Mouse (Mus musculus): ENCODE measurements around the gene Try4. TPM values are rescaled to one million over a fixed set of nuclear protein-coding genes. Genes with fewer than 3 reads are reported as not detected.
"Not testable (repeated sequence)": the region's sequence is repeated elsewhere in the genome, so short reads cannot be mapped to it uniquely, and the experiment has no call there.

Try4 gene
- not detected for total RNA-seq (2021)

DNA sequence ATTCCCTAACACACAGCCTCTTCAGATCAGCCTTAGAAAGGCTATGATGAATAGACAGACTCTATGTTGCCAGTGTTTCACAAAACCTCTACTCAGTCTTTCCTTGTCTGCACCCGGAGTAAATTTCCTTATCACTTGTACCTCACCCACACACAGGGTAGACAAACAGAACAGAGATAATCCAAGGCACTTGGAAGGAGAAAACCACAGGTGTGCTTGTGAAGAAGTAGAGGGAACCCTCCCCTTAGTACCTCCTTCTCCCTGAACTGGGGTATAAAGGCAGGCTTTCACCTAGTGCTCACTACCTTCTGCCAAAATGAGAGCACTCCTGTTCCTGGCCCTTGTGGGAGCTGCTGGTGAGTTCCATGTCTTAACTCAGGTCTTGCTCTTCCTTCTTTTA, at the start of gene Try4:
TSS of gene Try4 (plus strand) at position 301 of the 400 bp plus-strand sequence.
- no peak for DNase-seq

DNA sequence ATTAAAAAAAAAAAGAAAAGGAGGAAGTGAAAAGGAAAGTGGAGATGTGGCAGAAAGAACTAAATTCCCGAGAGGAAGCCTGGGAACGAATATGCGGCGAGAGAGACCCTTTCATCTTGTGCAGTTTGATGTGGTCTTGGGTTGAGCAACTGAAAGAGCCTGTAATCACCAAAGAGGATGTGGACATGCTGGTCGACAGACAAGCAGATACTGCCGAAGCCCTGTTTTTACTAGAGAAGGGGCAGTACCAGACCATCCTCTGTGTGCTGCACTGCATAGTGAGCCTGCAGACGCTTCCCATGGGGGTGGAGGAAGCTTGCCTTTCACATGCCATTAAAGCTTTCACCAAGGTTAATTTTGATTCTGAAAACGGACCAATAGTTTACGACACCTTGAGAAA, 48.8 kb upstream of the Try4 start:
- DNase-seq, result not testable (repeated sequence)

DNA sequence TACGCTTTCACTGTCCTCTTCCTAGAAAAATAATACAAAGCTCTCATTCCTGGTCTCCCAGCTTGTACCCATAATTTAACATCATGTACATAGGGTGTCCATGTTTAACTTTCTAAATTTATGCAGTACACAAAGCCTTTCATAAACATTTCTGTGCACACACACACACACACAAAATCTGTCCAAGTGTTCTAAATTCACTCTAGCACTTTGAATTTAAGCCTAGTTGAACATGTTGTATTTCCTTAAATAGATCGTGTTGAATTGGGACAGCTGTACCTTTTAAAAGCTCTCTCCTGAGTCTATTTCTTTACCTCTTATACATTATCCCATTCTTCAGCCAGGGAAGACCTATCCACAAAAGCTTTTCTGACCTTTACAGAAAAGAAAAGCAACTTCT, 45.6 kb upstream of the Try4 start:
- no peak for DNase-seq

DNA sequence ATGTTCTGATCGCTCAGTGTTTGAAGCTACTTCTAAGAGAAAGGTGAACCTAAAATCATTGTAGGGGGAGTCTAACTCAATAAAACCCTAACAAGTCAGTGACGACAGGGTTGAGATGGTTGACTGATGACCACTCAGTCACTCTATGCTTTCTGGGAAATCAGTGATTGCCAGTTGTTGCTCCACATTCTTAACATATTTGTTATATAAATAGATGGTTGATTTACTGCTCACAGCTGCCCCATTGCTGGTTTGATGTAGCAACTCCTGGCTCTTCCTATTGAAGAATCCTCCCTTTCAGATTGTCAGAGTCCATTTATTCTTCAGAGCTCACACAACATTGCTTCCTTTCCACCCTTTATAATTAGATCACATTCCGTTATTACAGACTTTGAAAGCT, 44.6 kb upstream of the Try4 start:
- DNase-seq, result no peak

DNA sequence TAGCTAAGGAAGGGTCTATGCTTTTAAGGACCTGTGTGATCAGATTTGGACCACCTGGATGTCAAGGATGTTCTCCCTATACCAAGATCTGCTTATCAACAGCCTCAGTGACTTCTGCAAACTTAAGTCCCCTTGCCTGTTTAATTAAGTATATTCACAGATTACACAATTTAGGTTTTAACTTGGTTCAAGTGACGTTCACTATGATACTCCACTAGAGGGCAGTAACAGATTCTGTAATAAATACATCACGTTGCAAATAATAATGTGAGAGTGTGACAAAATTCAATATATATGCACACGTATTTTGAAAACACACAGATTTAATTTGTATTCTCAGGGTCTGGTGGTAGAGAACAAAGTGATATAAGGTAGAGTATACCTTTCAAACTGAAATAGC, 39.3 kb upstream of the Try4 start:
- DNase-seq, result no peak

DNA sequence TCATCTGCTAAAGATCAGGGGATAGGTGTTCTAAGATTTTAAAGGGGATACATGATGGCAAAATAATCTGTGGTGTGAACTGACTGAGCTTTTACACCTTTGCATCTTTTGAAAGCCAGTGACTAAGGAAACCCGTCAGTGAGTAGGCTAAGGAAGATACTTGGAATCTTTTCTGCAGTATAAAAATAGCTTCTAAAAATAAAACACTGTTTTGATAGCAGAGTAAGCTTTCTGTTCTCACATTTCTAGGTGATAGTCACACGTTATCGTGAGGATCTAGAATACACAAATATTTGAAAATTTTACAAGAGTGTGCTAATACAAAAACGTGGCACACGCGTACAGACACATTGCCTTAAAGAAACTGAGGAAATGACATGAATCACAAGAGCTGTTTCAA, 35.9 kb upstream of the Try4 start:
- no peak for DNase-seq

DNA sequence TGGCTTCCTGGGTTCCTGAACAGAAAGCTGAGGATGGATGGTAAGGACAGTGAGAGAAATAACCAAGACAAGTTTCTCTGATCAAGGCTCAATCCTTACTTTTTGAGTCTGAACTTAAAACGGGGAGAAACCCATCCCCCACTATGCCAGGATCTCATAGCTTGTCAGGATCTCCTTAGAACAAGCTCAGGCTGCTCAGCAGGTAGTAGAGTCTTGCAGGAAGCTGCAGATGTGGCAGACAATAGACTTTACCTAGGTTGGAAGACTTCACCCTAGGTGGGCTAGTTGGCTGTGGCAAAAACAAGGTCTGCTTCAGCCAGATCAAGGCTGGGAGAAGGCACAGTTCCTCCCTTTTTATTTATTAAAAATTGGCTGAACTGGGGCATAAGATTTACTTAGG, 3.8 kb upstream of the Try4 start:
- no peak for DNase-seq

DNA sequence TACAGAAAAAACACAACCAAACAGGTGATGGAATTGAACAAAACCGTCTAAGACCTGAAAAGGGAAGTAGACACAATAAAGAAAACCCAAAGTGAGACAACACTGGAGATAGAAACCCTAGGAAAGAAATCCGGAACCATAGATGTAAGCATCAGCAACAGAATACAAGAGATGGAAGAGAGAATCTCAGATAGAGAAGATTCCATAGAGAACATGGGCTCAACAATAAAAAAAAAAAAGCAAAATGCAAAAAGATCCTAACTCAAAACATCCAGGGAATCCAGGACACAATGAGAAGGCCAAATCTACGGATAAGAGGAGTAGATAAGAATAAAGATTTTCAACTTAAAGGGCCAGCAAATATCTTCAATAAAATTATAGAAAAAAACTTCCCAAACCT, 14.7 kb downstream of the Try4 start, which contains the start of gene Try5:
TSS of gene Try5 (minus strand) at position 101 of the 400 bp plus-strand sequence.
- not testable (repeated sequence) for DNase-seq

DNA sequence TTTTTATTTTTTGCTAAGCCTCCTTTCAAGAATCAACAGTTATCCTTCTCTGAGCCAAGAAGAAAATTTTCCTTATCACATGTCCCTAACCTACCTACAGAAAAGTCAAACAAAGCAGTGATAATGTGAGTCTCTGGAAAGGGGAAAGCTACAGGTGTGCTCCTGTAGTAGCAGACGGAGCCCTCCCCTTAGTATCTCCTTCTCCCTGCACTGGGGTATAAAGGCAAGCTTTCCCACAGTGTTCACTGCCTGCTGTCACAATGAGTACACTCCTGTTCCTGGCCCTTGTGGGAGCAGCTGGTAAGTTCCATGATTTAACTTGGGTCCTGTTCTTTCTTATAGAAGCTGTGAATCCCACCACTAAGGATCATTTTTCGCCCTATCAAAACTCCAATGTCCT, 51.9 kb downstream of the Try4 start, which contains the start of gene Try10:
TSS of gene Try10 (plus strand) at position 174 of the 400 bp plus-strand sequence.
- no peak for DNase-seq

Other genes with a start within 250 kb of the Try4 start
- gene Try5, start 14.6 kb downstream of the Try4 start, total RNA-seq (2021), result not detected
- gene Try10, start 51.8 kb downstream of the Try4 start, total RNA-seq (2021), result not detected
- gene Prss3, start 75.4 kb downstream of the Try4 start, total RNA-seq (2021), result not detected
- not detected for gene Gm5771, start 90.1 kb downstream of the Try4 start, total RNA-seq (2021)
- not detected for gene Gm10334, start 143.9 kb downstream of the Try4 start, total RNA-seq (2021)
- not detected for gene Prss1, start 156.7 kb downstream of the Try4 start, total RNA-seq (2021)
- not detected for gene Prss2, start 219.5 kb downstream of the Try4 start, total RNA-seq (2021)